ENCODE assay signal across 12 mouse cellular contexts in genomic region chr13:52513554-52513953, GRCm38 (mm10).
"Had no signal": no experiment of that assay in that cellular context is flagged by ENCODE, and none has a peak within 500 bp of the region (broad histone marks: within the 10 kb centered on the region; RNA-seq: fewer than 3 reads in every experiment).

No protein-coding gene starts in this region.

- H3K9ac ChIP-seq: limb, embryonic 15.5 days; liver, embryonic 12.5 days; lung, embryonic 14.5 days; midbrain, embryonic 15.5 days; neural tube, embryonic 13.5 days had no signal

- H3K4me1 ChIP-seq: limb, embryonic 15.5 days; liver, embryonic 12.5 days; neural tube, embryonic 13.5 days had no signal

- H3K27me3 ChIP-seq: limb, embryonic 15.5 days; liver, embryonic 12.5 days; midbrain, embryonic 15.5 days; neural tube, embryonic 13.5 days had no signal

- H3K36me3 ChIP-seq: limb, embryonic 15.5 days; liver, embryonic 12.5 days; midbrain, embryonic 15.5 days; neural tube, embryonic 13.5 days had no signal

- H3K27ac ChIP-seq: left cerebral cortex, adult 2 months; limb, embryonic 15.5 days; liver, embryonic 12.5 days; midbrain, embryonic 15.5 days; neural tube, embryonic 13.5 days; stomach, postnatal 0 days had no signal

- H3K9me3 ChIP-seq: limb, embryonic 15.5 days; liver, embryonic 12.5 days; midbrain, embryonic 15.5 days; neural tube, embryonic 13.5 days had no signal

- H3K4me3 ChIP-seq: left cerebral cortex, adult 2 months; limb, embryonic 15.5 days; liver, embryonic 12.5 days; midbrain, embryonic 15.5 days; neural tube, embryonic 13.5 days had no signal

- H3K4me2 ChIP-seq: limb, embryonic 15.5 days; liver, embryonic 12.5 days; lung, embryonic 14.5 days; midbrain, embryonic 11.5 days; midbrain, embryonic 15.5 days; neural tube, embryonic 13.5 days had no signal

- DNase-seq: kidney, postnatal 10 days; kidney, postnatal 4 days; lung, embryonic 14.5 days; lung, postnatal 10 days; lung, postnatal 4 days had no signal

- ATAC-seq: liver, embryonic 12.5 days; midbrain, embryonic 15.5 days had no signal
